Mouse (Mus musculus) spleen, postnatal 36 days (tissue): Measurements from ENCODE around the gene Rd3l.

Experiments
- DNase-seq, 2 experiments: peaks; one replicate each; pipeline ENCODE4 v3.0.0; 2022; ENCODE audit warnings: low spot score in 2 of 2, mixed read lengths in 1 of 2

Gene Rd3l

DNA sequence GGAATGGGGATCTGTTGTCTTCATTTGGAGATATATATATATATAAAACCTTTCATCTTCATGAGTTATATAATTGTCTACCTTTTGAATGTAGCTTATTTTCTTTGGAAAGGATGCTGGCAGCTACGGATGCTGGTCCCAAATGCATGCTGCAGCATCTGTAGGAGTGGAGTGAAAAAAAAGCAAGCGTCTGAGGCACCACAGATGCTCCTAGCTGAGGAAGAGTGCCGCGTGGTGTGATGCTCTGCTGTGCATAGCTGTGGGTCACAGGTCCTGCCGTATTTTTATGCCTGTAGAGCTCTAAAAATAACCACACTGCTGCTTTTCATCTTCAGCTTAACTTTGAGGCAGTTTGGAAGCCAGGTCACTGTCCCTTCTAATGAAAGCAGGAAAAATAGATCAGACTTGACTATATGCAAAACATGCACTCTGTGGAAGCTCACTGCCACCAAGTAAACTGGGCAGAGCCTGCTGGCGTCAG is at the start of gene Rd3l:
Gene Rd3l (minus strand): TSS at position 431 of the 481 bp plus-strand sequence.
- DNase-seq, result no peak

DNA sequence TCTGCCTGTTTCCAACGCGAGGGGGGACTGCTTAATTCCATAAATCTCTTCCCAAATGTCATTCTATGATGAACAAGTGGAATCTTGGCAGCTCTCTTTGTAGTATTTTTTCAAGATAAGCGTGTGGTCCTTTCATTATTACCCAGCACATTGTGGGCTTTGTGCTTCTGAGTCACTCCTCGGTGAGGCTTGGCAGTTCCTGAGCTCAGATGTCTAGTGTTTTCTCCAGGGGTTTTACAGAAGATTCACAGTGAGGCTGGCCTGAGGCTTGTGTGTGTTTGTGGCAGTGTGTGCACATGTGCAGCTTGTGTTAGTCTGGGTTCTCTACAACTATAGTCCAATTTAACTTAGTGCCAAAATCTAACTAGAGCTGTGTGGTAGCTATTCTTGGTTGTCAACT is 46.3 kb upstream of the Rd3l start:
- no peak for DNase-seq

DNA sequence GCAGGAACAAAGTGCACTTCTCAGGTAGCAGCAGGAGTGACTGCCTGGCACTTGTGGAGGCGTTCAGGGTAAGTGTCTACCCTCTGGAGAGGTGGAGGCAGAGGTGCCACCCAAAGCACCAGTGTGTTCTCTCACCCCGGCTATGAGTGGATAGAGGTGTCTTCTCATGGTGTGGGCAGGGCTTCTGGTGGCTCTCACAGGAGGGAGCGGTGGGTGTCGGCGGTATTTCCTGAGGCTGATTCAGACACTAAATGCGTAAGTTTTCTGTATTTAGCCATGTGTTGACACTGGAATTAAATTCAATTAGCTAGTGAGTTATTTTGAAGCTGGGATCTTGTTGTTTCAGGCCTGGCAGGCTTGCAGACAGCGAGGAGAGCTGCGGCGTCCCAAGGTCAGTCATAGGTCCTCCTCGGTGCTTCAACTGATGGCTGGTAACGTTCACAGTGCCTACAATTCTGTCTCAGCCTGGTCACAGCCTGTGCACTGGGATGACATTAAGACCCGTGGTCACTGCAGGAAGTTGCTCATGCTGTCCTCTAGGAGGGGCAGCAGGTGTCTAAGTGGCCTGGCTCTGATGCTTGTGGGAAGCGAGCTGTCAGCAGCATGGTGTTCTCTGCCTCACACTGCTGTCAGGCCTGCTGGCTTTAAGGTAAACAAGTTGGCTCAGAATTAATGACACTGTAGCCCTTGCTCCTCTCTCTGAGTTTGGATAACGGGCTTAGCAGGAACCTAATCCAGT is 45.0 kb upstream of the Rd3l start:
- no peak for DNase-seq

DNA sequence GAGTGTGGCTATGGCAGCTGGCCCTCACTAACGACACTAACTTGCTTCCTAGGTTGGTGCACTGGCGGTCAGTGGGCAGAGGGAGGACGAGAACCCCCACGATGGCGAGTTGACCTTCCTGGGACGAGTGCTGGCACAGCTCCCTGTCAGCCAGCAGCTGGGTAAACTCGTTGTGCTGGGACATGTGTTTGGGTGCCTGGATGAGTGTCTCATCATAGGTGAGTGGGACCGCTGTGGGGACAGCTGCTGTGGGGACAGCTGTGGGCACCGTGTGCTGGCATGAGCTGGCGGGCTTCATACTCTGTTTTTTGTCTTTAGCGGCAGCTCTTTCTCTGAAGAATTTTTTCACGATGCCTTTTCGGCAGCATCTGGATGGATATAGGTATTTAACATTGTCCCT is 44.3 kb upstream of the Rd3l start:
- DNase-seq, result no peak

DNA sequence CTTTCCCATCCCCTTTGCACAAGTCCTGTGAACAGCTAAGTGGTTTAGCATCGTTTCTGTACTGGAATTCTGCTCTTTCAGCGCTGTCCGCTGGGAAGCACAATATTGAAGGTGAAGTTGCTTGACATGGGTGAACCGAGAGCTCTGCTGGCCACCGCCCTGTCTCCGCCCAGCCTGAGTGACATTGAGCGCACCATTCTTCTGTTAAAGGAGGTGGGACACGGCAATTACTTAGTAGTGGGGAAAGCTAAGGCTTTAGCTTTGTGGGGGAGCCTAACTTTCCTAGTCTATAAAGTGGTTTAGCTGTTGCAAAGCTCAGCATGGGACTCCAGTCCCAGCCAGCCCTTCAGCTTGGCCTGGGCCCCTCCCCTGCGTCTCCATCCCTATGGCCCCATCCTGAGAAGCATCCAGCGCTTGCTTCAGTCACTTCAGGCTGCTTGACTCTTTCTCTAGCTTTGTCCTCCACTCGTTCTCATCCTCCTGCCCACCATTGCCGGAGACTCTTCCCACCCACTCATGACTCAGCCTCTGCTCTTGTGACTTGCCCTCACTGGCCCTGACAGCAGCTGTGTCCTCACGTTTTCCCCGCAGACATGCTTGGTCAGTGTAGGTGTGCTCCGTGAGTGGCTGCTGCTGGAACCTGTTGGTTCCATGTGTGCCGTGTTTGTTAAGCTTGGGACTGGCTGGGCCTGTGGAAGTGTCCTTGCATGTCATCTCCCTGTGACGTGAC is 43.6 kb upstream of the Rd3l start:
- no peak for DNase-seq

DNA sequence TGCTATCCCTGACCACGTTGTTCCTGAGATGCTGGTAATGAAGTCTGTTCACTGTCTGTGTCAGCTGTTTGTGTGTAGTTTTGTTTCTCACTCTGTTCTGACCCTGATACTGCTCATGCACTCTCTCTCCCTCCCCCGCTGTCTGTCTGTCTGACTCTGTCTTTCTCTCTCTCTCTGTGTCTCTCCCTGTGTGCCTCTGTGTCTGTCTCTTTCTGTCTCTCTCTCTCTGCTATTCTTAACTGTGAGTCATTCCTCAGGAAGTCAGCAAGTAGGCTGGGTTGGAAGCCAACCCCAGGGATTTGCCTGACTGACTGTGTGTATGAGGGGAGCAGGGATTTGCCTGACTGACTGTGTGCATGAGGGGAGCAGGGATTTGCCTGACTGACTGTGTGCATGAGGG is 42.2 kb upstream of the Rd3l start:
- no peak for DNase-seq

DNA sequence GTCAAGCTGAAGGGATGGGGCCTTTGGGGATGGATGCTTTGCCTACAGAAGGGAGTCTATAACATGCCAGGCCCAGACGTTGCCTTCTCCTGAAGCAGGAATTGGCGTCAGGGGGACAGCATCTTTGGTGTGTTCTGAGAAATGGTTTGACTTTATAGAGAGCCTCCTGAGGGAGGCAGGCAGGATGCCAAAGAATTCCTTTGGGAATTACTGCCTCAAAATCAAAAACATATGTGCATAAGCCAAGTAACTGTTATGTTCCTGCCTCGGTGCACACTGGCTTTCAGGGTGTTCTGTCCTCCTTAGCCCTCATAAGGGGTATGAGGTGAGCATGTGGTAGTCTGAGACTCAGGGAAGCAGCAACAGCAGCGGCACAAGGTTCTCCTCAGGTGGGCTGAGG is 35.2 kb upstream of the Rd3l start:
- no peak for DNase-seq

DNA sequence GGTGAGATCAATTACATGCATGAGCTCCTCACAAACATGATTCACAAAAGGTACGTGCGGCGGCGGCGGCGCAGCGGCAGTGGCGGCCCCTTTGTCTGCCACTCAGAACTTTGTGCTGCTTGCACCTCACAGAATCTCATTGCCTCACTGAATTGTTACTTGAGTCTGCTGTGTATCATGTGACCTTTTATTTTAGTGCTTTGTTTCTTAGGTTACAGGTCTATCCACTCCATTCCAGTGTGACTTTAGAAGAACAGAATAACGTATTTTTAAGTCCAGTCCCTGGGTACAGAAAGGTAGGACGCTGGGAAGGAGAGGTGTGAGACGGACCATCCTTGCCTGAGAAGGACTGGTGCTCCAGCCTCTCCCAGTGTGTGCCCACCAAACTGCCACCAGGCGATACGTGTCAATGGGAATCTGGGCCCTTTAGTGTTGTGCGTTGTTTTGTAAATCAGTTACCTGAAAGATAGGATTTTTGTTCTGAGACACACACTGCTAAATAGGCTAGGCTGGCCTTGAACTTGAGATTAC is 32.2 kb upstream of the Rd3l start:
- no peak for DNase-seq

DNA sequence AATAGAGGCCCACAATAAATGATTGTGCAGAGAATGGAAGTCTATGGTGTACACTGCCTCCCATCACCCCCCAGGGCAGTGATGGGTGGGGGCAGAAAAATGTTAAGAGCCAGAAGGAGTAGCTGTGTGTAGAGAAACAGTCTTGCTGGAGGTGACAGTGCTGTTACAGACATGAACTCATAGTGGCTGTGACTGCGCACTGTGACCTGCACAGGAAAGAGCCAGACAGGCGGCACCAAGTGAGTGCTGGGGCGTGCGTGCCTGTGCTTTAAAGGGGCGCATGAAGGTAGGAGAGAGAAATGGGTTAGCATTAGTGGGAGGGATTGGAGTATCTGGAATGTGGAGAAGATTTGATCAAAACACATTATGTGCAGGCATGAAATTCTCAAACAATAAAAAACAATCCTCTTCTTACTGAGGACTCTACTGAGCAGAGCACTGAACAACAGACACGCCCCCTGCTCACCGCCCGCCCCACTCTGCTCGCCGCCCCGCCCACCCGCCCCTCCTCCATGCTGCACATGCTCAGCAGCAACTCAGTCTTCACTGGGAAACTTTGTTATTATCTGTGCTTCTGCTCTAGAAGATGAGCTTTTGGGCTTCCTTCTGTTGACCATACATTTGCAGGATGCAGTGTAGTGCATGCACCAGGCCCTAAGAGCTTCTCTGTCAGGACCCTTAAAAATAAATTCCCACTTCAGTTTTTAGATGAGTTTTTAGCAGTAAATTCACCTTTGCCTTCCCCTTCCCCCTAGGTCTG is 31.6 kb upstream of the Rd3l start:
- DNase-seq, result no peak

DNA sequence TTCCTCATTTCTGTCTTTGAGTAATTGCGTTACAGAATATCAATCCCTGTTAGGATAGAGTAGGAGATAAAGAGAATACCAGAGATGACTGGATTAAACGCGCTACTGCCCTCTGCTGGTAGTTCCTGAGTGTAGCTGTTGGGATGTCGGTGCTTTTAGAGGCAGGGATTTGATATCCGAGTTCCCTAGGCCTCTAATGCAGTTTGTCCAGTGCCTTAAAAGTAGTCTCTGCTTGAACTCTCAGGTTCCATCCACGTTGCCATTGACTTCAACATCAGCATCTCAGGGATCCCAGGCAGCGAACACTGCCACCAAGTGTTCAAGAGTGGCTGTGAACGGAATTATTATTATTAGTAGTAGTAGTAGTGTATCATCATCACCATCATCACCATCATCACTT is 20.1 kb upstream of the Rd3l start:
- peak; percentile 14 to 31 for DNase-seq

DNA sequence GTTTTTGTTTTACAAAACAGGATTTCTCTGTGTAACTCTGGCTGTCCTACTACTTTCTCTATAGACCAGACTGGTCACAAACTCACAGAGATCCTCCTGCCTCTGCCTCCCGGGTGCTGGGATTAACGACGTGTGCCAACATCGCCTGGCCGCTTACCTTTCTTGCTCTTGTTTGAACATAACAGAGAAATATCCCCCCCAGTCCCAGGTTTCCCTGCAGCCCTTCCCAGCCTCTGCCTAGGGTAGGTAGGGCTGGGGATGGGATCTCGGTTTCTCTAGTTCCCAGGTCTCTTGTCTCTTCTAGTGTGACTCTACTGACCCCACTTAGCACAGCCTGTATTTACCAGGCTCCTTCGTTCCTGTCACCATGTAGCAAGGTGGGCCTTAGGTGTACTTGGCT is 18.6 kb upstream of the Rd3l start:
- DNase-seq, result no peak

DNA sequence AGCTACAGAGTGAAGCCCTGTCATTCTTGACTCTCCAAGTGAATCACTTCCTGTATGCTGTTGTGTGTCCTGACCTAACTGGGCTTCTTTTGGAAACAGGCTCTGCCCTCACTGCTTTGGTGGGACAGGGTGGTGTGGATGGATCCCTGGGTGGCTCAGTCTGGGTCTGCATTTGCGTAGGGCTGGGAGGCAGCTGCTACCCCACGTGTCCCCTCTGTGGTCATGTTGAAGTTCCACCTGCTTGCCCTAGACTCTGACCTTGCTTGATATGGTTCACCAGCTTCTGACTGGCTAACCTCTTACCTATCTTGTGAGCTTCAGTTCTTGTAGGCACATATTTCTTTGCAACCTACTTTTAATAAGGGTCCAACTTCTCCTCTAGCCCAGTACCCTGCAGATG is 14.0 kb upstream of the Rd3l start:
- no peak for DNase-seq

DNA sequence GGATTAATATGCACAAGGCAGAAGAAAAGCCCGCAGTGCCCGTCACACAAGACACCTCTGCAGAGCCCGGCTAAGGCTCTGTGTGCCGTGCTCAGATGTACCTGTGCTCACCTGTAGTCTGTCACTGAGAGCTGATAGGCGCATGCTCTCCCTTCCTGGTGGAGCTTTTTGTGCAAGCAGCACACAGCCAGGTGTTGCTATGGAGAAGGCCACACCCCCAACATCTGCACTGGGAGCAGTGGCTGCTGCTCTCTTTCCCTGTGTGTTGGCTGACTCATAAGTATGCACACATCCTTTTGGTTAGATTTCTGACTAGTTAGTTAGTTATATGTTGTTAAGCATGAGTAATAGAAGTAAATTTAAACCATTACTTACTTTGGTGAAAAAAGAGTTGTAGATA is 11.5 kb upstream of the Rd3l start:
- no peak for DNase-seq

DNA sequence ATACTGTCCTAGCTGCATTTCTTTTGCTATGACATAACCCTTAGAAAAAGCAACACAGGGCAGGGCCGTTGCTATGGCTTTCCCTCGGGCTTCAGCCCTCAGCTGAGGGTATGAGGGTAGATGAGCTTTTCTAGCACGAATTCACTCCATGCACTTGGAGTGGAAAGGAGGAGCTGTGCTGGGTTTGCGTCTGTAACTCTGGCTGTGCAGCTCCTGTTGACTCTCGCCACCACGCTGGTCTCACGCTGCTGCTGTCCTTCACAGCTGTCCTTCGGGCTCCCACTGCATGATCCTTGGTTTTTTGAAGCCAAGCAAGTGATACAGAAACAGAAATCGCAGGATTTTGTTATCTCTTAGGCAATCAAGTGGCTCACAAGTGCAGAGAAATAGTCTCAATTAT is 5.6 kb upstream of the Rd3l start:
- no peak for DNase-seq

DNA sequence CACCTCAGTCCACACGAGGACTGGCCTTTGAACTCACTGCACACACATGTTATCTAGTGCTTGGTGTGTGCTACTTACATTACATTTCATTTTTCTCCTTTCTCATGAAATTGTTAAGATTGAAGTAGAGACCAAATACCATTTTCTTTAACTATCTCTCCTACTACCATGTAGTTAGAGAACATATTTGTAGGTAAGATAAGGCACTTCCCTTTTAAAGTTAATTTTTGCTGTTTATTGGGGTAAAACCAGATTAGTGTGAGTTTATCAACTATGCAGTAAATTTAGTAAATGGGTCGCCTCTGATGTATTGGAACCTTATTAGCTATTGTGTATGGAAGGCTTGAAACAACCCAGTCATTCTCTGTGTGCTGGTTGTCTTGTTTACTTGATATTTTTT is 2.0 kb upstream of the Rd3l start:
- no peak for DNase-seq

DNA sequence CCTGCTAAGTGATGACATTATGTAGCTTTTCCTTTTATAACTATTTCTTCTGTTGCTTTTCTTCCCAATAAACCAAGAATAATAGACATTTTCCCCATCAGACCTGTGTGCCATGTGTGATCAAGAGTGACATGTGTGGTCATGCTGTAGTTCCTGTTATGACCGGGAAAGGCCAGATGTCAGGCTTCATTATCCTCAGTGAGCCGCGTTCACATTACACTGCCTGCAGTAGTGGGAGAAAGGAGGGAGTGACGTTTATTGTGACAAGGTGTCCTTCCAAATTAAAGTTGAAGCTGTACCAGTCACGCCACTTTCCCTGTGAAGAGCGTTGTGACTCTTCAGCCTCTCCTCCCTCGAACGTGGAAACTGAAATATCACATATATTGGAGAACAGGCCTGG is 714 bp upstream of the Rd3l start:
- no peak for DNase-seq

DNA sequence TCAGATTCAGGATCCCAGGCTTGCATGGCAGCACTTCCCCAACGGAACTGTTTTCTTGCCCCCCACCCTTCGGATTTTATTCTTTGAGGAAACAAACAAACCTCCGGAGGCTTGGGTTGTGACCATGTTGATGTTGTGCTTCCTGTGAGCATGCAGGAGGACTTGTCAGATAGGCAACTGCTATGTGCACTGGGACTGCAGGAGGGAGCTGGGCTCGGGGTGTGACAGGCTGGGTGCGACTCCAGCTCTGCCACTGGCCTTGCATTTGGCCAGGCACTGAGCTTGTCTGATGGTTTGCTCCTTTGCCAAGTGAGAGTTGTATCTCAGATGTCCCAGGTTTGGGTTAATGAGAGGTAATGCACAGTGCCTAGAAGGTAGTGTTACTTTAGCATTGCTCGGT is 2.8 kb downstream of the Rd3l start:
- no peak for DNase-seq

DNA sequence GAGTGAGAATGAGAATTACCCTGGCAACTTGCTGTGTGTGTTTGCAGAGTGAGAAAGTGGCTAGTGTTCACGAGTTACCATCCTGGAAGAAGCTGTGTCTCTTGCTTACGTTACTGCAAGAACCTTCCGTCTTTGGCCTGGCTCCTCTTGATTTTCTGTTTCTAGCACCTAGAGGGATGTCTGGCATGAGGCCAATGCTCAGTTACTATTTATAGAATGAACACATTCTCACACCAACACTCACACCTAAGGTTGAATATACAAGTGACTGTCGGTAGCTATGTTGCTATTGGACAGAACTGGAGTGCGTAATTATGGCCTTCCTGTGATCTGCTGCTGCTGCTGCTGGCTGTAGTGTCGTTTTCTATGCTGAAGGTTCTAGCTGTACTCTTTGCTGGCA is 4.0 kb downstream of the Rd3l start:
- no peak for DNase-seq

DNA sequence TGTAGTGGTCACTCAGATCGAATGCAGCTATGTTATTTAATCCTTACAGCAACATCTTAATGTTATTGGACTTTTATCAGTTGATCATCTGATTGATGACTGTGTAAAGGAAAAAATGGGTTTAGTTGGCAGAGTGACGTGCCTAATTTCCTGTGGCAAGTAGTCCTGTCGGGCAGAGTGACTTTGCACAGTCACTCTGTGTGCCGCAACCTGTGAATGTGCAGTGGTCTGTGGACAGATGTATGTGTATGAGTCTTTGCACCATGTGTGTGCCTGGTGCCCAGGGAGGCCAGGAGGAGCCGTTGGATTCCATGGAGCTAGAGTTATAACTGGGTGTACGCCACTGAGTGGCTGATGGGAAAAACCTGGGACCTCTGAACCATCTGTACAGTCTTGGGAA is 6.5 kb downstream of the Rd3l start:
- DNase-seq, result no peak

DNA sequence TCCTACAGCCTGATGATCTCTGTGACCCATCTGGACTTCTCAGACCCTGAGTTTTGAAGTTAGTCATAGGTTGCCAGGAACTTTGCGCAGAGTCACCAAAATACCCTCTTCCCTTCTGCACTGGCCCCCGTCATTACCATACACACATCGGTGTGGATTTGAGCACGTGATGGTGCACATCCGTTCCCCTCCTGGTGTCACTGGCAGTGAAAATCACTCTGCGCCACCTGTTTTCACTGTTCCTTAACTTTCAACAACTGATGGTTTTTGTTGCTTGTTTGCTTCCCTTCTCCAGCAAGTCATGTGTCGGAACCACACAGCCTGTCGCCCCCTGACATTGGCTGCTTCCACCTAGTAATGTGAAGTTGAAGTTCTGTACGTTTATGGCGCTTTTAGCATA is 8.6 kb downstream of the Rd3l start:
- DNase-seq, result no peak

DNA sequence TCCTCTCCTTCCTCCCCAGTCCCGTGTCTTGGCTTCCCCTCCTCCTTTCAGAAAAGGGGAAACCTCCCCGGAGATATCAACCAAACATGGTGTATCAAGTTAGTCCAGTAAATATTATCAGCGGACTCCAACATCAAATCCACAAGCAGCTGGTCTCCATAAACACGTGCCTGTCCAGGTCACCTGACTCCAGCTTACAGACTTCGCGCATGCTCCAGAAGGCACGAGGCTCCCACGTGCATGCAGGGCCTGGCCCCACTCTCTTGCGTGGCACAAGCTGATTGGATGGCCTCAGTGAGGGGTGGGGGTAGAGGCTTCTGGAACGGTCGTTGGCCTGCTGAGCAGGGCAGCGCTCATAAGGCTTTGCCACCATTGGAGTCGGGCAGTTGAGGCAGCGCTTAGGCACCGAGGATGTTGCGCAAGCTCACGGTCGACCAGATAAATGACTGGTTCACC is 9.9 kb downstream of the Rd3l start, which contains the start of gene Tdrd9:
Gene Tdrd9 (plus strand): TSS at position 329 of the 456 bp plus-strand sequence.
- no peak for DNase-seq

DNA sequence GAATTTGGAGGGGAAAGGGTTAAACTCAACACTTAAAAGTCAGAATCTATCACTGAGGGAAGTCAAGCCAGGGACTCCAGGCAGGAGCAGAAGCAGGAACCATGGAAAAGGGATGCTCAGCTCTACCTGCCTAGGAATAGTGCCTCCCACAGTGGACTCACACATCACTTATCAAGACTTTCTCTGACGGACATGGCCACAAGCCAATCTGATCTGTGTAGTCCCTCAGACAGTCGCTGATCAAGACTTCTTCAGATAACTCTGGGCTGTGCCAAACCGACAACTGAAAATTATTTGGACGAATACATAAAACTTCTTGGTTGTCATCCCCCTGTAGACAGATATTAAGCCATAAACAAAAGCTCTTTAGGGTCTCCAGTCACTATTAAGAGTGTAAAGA is 11.0 kb downstream of the Rd3l start:
- no peak for DNase-seq
